ENCODE assay signal across 11 mouse cellular contexts in genomic region chr7:114029596-114029995, GRCm38 (mm10).
DNase-seq lines count a peak whose midpoint lies in the region; ATAC-seq and TF ChIP-seq lines count a peak whose summit lies in the region.
"Had no signal": no experiment of that assay in that cellular context is flagged by ENCODE, and none has a peak within 500 bp of the region (broad histone marks: within the 10 kb centered on the region; RNA-seq: fewer than 3 reads in every experiment).

No protein-coding gene starts in this region.

- no peak overlapping the region for H3K9ac ChIP-seq in hindbrain, postnatal 0 days (replicated peaks; ENCODE audit: low read length)
- no peak overlapping the region for H3K9ac ChIP-seq in hindbrain, embryonic 12.5 days
- H3K9ac ChIP-seq in kidney, postnatal 0 days (ENCODE audit: low read depth, low read length), result no peak overlapping the region
- H3K9ac ChIP-seq: heart, embryonic 13.5 days; neural tube, embryonic 13.5 days had no signal

- H3K27me3 ChIP-seq in hindbrain, postnatal 0 days (ENCODE audit: insufficient read depth, low read length), result no peaks in the 10 kb centered on the region
- H3K27me3 ChIP-seq in hindbrain, embryonic 12.5 days, result no peaks in the 10 kb centered on the region
- H3K27me3 ChIP-seq in kidney, postnatal 0 days (ENCODE audit: insufficient read depth, low read length), result no peaks in the 10 kb centered on the region
- no peaks in the 10 kb centered on the region for H3K27me3 ChIP-seq in limb, embryonic 10.5 days (ENCODE audit: low read depth, poor library complexity, severe bottlenecking)
- H3K27me3 ChIP-seq: CH12.LX; heart, embryonic 13.5 days; neural tube, embryonic 13.5 days had no signal

- no peak overlapping the region for H3K27ac ChIP-seq in hindbrain, postnatal 0 days
- no peak overlapping the region for H3K27ac ChIP-seq in hindbrain, embryonic 12.5 days
- H3K27ac ChIP-seq in kidney, postnatal 0 days, result no peak overlapping the region
- H3K27ac ChIP-seq in limb, embryonic 10.5 days, result no peak overlapping the region
- H3K27ac ChIP-seq: heart, embryonic 13.5 days; neural tube, embryonic 13.5 days had no signal

- WGBS in hindbrain, postnatal 0 days, result 71% methylated on average over 6 of the region's 6 CpGs
- WGBS in hindbrain, embryonic 12.5 days, result 91% methylated on average over 6 of the region's 6 CpGs
- 66% methylated on average over 6 of the region's 6 CpGs for WGBS in kidney, postnatal 0 days
- 88% methylated on average over 6 of the region's 6 CpGs for WGBS in limb, embryonic 10.5 days

- H3K9me3 ChIP-seq in hindbrain, postnatal 0 days (ENCODE audit: low read length), result no peaks in the 10 kb centered on the region
- H3K9me3 ChIP-seq in hindbrain, embryonic 12.5 days (replicated peaks), result no peaks in the 10 kb centered on the region
- H3K9me3 ChIP-seq in kidney, postnatal 0 days (replicated peaks; ENCODE audit: low read length), result no peaks in the 10 kb centered on the region
- H3K9me3 ChIP-seq in limb, embryonic 10.5 days (replicated peaks), result no peaks in the 10 kb centered on the region
- H3K9me3 ChIP-seq: heart, embryonic 13.5 days; neural tube, embryonic 13.5 days had no signal

- TF ChIP-seq CTCF in hindbrain, postnatal 0 days (IDR thresholded peaks at IDR 0.05; ENCODE audit: low read depth), result no peak
- no peak for TF ChIP-seq CTCF in kidney, postnatal 0 days (IDR thresholded peaks at IDR 0.05; ENCODE audit: low read depth)

- peak; percentile 47 for DNase-seq in hindbrain, postnatal 0 days (ENCODE audit: low spot score)
- DNase-seq in NIH3T3 (ENCODE audit: low read depth), result peak; percentile 90
- DNase-seq in cerebellum, adult 9-11 months, result peak; percentile 89
- no peak for DNase-seq in kidney, postnatal 0 days (ENCODE audit: low spot score)
- DNase-seq in thymus, postnatal 0 days (ENCODE audit: low spot score), result no peak
- DNase-seq in limb, embryonic 10.5 days (ENCODE audit: low spot score), result no peak
- DNase-seq in layer of hippocampus, adult 11-12 months (ENCODE audit: low spot score), result no peak

- H3K4me1 ChIP-seq in hindbrain, postnatal 0 days (ENCODE audit: insufficient read depth, low read length), result no peaks in the 10 kb centered on the region
- H3K4me1 ChIP-seq in hindbrain, embryonic 12.5 days, result no peaks in the 10 kb centered on the region
- H3K4me1 ChIP-seq in kidney, postnatal 0 days (replicated peaks; ENCODE audit: insufficient read depth, low read length), result no peaks in the 10 kb centered on the region
- no peaks in the 10 kb centered on the region for H3K4me1 ChIP-seq in limb, embryonic 10.5 days
- H3K4me1 ChIP-seq: heart, embryonic 13.5 days; neural tube, embryonic 13.5 days had no signal

- H3K4me2 ChIP-seq in hindbrain, postnatal 0 days (ENCODE audit: low read depth, low read length), result no peak overlapping the region
- H3K4me2 ChIP-seq in hindbrain, embryonic 12.5 days (replicated peaks), result no peak overlapping the region
- no peak overlapping the region for H3K4me2 ChIP-seq in kidney, postnatal 0 days (ENCODE audit: low read length)
- H3K4me2 ChIP-seq: heart, embryonic 13.5 days; neural tube, embryonic 13.5 days had no signal

- no peak overlapping the region for H3K4me3 ChIP-seq in hindbrain, postnatal 0 days (ENCODE audit: low read length)
- no peak overlapping the region for H3K4me3 ChIP-seq in hindbrain, embryonic 12.5 days
- H3K4me3 ChIP-seq in kidney, postnatal 0 days (replicated peaks; ENCODE audit: low read depth, low read length), result no peak overlapping the region
- H3K4me3 ChIP-seq in limb, embryonic 10.5 days, result no peak overlapping the region
- H3K4me3 ChIP-seq: heart, embryonic 13.5 days; neural tube, embryonic 13.5 days had no signal

- ATAC-seq in hindbrain, postnatal 0 days, result peak; percentile 27; the same call in 1 of the 2 replicates
- no peak for ATAC-seq in hindbrain, embryonic 12.5 days (ENCODE audit: low FRiP score)
- peak; percentile 38; the same call in 1 of the 2 replicates for ATAC-seq in kidney, postnatal 0 days (replicated peaks; ENCODE audit: low FRiP score, low read depth)

- no peaks in the 10 kb centered on the region for H3K36me3 ChIP-seq in hindbrain, postnatal 0 days (ENCODE audit: insufficient read depth, low read length)
- H3K36me3 ChIP-seq in hindbrain, embryonic 12.5 days, result no peaks in the 10 kb centered on the region
- no peaks in the 10 kb centered on the region for H3K36me3 ChIP-seq in kidney, postnatal 0 days (ENCODE audit: insufficient read depth, low read length)
- no peaks in the 10 kb centered on the region for H3K36me3 ChIP-seq in limb, embryonic 10.5 days

Comparison
In these comparisons a context has a peak if more than half of its experiments do, and no peak if none do; other contexts are left out.
1. DNase-seq: peak in hindbrain, postnatal 0 days (single experiment), NIH3T3 (single experiment) and cerebellum, adult 9-11 months (single experiment); none in kidney, postnatal 0 days (single experiment), thymus, postnatal 0 days (single experiment), limb, embryonic 10.5 days (single experiment) and layer of hippocampus, adult 11-12 months (single experiment).